Mouse (Mus musculus) CD4-positive, CD25-positive, alpha-beta regulatory T cell, adult 2 months (primary cell): Measurements from ENCODE around the gene Fars2.

Experiments
- DNase-seq: peaks from one replicate; pipeline ENCODE4 v3.0.0-alpha.2; 2012; ENCODE audit warnings: low read depth, low spot score

The Fars2 gene

DNA sequence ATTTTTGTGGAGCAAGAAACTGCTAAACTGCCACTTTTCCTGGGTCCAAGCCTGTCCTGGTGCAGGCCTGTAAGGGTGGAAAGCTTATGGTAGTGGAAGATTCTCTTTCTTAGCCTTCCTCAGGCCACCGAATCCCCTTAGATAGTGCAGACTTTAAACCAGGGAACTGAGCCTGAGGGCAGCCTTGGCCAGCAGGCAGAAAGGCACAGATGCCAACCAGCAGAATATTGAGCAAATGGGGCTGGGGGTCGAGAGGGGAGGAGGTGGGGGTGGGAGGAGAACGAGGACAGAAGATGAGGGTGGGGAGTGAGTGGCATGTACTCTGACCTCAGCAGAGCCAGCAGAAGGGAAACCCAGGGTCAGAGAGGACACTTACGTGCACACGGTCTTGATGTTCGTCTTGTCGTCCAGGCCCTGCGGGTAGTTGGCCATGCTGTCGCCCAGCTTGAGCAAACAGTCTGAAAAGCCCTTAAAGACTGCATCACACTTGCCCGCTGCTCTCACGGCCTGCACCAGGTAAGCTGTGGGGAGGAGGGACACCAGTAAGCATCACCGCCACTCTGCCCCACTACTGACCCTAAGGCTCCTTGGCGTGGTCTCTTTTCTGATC lies 612.6 kb downstream of the Fars2 start:
- DNase-seq: no peak

DNA sequence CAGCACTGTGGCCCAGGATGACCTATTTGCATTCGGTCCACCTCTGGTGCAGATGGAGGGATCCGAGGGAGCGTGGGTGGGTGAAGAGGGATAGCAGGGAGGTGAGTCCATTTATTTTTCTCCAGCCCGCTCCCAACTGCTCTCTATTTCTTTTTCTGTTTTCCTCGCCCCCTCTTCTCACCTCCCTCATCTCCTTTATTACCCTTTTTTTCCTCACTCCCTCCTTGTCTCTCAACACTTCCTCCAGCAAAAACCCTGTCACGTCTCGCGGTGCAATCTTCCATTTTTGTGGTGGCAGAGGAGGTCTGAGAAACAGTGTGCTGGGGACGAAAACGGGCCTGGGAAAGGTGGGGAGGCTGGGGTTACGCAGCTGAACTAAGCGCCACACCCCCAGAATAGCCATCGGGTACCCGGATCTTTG lies 613.1 kb downstream of the Fars2 start:
- DNase-seq: no peak

DNA sequence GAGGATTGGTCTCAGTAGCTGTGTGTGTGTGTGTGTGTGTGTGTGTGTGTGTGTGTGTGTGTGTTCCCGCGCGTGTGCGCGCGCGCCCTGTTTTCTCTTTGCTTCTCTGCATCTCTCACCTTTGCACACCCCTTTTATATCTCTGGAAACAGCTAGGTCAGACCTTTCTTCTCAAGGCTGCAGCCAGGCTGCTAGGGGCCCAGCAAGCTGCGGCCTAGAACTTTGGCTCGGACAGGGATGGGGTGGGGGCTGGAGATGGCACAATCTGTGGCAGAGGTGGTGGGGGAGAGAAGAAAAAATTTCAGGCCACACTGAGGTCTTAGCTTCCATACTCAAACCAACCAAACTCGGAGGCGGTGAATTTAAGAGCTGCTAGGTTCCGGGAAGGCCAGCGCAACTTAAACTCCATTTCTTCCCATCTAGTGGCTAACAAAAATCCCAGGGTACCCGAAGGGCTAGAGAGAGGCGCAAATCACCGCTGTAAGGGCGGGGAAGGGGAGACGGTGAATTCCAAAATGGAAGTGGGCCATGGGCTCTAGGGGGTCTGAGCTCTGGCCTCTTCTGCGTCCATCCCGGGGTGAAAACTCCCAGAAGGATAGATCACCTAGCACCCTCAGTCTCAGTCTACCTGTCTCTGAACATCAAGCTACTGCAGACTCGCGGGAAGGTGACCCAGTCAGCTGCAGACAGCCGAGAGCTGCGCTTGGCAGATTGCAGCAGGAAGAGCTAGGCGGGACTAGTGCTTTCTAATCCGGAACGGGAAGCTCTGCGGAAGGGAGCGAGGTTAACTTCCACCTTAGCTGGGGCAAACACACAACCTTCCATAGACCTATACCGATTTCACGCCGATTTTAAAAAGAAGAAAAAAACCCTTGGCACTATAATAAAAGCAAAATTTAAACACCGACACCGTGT lies 614.1 kb downstream of the Fars2 start:
- peak; percentile 72 for DNase-seq

DNA sequence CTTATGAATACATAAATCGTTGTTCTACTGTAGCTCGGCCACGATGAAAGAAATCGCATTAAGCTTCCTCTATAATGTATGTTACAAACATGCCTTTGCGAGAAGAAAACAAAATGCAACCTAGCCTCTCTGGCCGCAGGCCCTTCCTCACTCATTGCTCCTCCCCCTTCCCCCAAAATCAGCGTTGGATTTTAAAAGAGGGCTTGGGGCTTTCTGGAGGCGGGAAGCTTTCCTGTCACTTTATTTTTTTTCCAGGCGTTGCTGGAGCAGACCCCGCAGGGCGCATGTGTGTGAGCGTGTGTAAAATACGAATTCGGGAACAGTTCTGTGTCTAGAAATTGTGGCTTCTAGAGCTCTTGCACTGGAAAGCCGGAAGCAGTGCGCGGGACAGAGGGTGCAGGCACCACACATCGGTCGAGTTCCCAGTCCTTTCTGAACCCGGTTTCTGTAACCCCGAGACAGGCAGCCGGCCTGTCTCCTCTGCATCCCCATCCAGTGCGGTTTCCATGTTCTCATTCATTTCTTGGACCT lies 614.8 kb downstream of the Fars2 start:
- DNase-seq: peak; percentile 33

DNA sequence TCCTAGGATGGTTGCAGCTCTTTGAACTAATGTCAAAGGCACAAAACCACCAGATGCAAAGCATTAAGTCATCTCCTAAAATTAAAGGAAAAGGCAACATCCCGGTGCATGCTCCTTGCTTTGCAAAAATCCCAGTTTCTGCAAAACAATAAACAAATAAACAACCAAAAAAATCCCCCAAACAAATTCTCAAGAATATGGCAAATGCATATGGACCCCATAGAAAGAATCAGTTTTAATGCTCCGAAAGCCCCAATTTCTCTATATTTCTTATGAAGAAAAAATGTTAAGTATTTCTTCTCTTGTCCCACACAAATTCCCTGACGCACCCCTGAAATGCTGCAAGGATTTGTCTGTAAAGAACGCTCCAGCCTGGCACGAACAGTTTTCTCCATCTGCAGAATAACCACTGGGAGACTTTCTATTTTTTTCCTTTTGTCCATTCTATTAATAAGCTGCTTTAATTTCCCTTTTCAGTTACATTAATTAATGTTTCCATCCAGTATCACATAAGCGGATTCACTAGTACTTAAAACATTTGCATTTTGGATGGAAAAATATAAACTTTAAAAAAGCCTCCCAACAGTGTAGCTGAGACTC lies 615.8 kb downstream of the Fars2 start:
- no peak for DNase-seq

DNA sequence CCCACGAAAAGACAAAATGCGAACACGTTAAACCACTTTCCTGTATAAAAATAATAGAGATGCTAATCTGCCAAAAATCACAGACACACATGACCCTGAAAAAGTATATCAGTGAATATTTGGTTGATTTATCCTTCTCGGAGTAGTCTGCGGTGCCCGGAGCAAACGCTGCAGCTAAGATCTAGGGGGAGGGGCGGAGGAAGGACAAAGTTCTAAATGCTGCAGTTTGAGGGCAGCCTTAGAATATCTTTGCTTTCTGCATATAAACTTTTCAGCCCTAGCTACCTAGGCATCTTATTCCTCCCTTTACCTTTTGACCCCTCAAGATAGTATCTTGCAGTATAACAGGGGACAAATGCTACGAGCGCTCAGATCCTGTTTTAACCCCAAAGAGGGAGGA lies 616.4 kb downstream of the Fars2 start:
- peak; percentile 37 for DNase-seq

DNA sequence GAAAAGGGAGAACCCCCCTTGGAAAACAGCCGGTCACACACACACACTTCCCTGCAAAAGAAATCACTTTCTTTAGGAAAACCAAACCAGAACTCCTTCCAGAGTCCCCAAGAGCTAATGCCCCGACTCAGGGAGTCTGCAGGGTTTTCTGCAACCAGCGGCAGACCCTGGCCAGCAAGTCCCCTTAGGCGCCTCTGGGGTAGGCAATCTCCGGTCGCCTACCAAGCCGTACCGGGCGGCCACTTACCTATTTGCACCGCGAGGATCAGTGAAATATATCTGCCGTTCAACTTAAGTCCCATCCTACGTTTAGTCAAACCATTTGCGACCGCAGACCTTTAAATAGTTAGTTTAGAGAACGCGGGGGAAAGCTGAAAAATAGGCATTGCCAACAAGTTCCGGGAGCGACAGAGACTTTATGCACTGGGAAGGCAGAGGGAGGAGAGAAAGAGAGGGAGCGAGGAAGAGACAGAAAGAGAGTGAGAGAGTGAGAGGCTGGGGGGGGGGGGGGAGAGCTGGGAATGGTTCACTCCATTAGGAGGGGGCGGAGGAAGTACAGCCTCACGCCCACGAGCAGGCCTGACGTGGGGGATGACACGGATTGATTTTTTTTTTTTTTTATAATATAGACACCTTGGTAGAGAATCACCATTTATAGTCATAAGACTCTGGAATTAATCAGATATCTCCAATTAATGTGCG lies 616.9 kb downstream of the Fars2 start:
- peak; percentile 37 for DNase-seq

DNA sequence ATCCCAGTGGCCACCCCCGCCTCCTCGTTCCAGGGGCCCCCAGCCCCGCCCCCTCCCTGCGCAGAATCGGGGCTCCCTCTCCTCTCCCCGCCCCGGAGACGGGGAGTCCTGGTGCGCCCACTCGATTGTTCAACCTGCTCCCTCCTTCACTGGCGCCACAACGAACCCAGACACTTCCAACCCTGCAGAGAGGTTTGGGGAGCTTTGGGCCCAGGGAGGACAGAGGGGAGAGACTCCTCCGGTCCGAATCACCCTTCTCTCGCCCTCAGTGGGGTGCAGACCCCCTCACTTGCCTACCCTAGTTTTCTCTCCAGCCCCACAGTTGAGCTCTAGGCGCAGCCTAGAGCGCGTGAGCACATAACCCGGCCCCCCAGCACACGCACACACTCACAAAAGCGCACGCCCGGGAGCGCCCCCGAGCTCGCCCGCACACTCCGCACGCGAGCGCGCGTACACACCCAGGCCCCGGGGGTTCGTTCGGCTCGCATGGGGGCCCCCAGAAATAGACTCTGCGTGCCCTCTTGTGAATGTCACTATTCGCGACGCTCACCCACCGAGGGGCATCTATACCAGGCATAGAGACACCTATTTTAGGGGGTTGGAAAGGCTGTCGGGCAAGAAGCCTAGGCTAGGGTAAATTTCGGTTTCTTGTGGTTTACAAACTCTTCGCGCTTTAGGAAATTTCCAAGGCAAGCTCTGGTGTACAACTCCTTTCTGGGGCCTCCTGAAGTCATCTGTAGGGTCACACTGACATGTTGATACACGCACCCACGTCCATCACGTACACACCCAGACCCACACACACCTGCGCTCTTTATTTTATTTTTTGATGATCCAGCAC lies 617.7 kb downstream of the Fars2 start, which contains the start of gene Nrn1:
TSS of gene Nrn1 (minus strand) at position 401 of the 841 bp plus-strand sequence.
- peak; percentile 39 for DNase-seq

DNA sequence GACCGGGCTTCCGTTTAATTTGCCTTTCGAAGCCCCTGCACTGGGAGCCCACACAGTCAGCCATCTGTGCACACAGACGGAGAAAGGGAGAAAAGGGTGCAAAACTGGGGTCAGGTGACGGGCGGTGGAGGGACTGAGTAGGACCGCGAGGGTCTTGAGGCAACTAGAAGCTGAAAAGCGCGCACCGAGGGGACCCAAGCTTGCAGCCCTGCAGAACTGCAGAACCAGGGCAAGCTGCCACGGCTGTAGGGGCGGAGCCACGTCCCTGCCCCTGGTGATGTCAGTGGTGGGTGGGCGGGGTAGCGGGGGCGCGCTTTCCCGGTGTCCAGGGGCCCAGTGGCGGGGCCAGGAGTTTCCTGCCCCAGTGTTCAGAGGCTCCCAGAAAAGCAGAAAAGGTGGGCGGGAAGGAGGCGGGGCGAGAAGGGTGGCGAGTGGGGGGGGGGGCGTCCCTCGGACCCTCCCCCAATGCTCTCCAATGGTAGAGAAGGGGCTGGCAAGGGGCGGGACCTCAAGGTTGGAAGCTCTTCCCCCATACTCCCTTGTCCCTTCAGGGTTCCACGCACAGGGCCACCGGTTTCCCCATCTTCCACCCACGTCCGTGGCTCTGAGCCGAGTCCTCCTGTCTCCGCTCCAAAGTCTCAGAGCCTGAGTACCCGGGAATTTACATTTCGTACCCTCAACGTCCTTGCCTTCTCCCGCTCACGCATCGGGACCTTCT lies 618.8 kb downstream of the Fars2 start:
- peak; percentile 67 for DNase-seq

DNA sequence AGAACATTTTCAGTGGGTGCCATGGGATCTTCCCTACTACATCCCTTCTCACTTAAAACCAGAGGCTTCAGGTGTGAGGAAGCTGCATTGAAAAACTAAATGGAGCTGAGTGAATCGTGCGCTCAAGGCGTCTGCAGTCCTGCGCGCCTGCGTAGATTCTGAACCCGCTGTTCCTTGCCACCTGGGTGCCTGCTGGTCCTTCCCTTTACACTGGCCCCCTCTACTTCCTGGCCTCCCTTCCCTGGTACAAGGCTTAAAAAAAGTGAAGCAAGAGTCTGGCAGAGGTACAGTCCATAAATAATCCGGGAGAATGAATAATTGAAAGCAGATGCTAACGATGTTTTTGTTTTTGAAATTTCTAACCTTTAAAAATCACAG lies 619.4 kb downstream of the Fars2 start:
- DNase-seq: peak; percentile 25

DNA sequence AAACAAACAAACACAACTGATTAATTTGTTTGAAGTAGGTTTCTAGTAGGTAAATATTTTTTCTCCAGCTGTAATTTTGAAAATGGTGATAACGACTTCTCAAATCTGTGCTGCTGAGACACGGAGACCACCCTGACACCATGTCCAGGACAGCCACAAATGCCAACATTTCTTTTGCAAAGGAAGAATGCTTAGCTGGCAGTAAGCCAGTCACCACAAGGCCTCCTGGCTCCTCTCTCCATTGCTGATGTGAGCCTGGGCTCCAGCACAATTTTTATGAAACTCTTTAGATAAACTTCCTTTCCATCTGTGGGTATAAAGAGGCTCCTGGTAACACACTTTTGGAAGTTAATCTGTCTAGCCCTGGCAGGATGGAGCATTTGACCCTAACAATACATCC lies 632.8 kb downstream of the Fars2 start:
- DNase-seq: no peak

DNA sequence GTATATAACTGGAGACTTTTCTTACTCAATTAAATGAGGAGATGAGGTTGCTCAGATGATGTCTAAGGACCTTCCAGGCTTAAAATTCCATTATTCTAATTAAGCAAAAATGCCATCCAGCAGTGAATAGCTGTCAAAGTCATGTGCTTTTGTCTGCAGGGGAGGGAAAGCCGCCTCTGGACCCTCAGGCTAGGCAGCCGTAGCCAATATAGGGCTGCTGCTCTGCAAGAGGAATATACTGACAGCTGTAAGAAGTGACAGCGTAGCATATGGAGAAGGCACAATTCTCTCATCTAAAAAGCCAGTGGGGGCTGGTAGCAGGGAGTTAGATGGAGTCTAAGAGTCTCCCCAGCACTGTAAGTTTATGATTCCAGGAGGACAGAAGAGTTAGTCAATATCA lies 634.6 kb downstream of the Fars2 start:
- DNase-seq: no peak

DNA sequence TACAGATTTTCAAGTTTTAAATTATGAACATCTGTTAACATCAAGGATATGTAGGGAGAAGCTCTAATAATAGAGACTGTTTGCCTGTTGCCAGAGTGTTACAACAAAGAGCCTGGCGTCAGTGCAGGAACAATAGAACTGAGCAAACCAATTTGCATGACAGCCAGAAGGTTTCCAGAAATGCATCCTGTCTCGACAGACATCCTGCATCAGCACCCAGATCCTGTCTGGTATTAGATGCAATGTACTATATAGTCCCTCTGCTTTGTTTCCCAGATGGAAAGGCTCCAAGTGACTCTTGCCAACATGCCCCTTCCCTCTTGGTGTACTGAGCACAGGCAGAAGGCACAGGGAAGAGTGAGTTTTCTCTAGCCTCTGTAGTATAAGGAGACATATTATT lies 649.6 kb downstream of the Fars2 start:
- DNase-seq: no peak
